Mouse (Mus musculus) kidney, adult 2 months (tissue): ENCODE measurements around the gene Zdhhc19. TPM values are rescaled to one million over a fixed set of nuclear protein-coding genes. Genes with fewer than 3 reads are reported as not detected.

Source experiments
- DNase-seq: peaks from one replicate; pipeline ENCODE4 v3.0.0; 2021
- H3K27ac ChIP-seq: fragments of 200-500 bp; 2 replicates; pipeline ENCODE4 v1.5.1; 2012; ENCODE audit warnings: low read depth, low read length, control low read depth, inconsistent platforms; ENCODE audit not compliant: insufficient read depth
- H3K27me3 ChIP-seq: fragments of 200-500 bp; replicated peaks from 2 replicates; pipeline ENCODE4 v1.6.1; 2012; ENCODE audit warnings: mild to moderate bottlenecking, moderate library complexity, low read length, inconsistent platforms; ENCODE audit not compliant: control insufficient read depth, insufficient read depth
- H3K36me3 ChIP-seq: fragments of 200-500 bp; 2 replicates; pipeline ENCODE4 v1.6.1; 2012; ENCODE audit warnings: mild to moderate bottlenecking, moderate library complexity, low read length, inconsistent platforms; ENCODE audit not compliant: control insufficient read depth, insufficient read depth
- H3K4me1 ChIP-seq: fragments of 200-500 bp; 2 replicates; pipeline ENCODE4 v1.6.1; 2011; ENCODE audit warnings: low read length; ENCODE audit not compliant: control insufficient read depth, insufficient read depth
- H3K4me3 ChIP-seq: fragments of 200-500 bp; 2 replicates; pipeline ENCODE4 v1.5.1; 2011; ENCODE audit warnings: mild to moderate bottlenecking, low read depth, low read length, control low read depth; ENCODE audit not compliant: insufficient read depth
- CTCF ChIP-seq: fragments of 200-500 bp; conservative IDR thresholded peaks from 2 replicates; pipeline ENCODE4 v1.5.1; 2011; ENCODE audit warnings: low read depth, mild to moderate bottlenecking, control low read depth, low read length, moderate library complexity, mixed read lengths; ENCODE audit not compliant: insufficient read depth, insufficient read length
- POLR2A ChIP-seq: fragments of 200-500 bp; IDR thresholded peaks from one replicate; pipeline ENCODE4 v1.6.1; 2011; ENCODE audit warnings: low read depth, low read length, control low read depth
- WGBS: fragments of 180-500 bp; shearing (Covaris S2); methylation state at CpG from one replicate; pipeline ENCODE4 v1.1.7; 2018; 5-methylcytosine and 5-hydroxymethylcytosine counted together
- polyA plus RNA-seq: library from polyadenylated mRNA; depleted of rRNA; stranded (reverse); fragments of >200 nt; gene quantifications from 2 replicates; pipeline ENCODE4 v1.2.3, GENCODE M21; 2012

Zdhhc19 gene
- polyA plus RNA-seq, 1 experiment = 0.11 TPM

- WGBS = 90% methylated on average over 4 of the region's 4 CpGs
- TF ChIP-seq POLR2A (no peak), CTCF (no peak)
- H3K4me1 ChIP-seq = no peaks in the 10 kb centered on the region
- H3K36me3 ChIP-seq = no peaks in the 10 kb centered on the region
- H3K27me3 ChIP-seq = no peaks in the 10 kb centered on the region
- H3K4me3 ChIP-seq = no peak overlapping the region
- DNase-seq = no peak
- no peak overlapping the region for H3K27ac ChIP-seq
Measured at GRCm38 (mm10) chr16:32586482-32586881, 90.4 kb downstream of the Zdhhc19 start.

DNA sequence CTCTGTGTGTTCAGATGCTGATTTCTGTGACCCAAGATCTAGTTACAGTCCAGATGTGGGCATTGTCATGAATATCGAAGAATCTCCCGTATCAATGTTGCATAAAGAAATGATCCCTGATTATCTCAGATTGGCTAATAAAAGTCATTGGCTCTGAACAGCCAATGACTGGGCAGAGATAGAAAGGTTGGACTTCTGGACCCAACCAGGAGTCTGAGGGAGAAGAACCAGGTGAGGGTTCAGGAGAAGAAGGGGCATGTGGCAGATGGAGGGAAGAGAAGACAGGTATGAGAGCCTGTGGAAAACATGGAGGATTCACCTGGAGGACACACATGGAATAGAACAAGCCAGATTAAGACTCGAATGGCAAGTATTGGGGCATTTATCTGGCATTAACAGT is 92.5 kb downstream of the Zdhhc19 start:
- Histone ChIP-seq H3K4me3 (no peak overlapping the region), H3K36me3 (no peaks in the 10 kb centered on the region), H3K4me1 (no peaks in the 10 kb centered on the region), H3K27me3 (no peaks in the 10 kb centered on the region), H3K27ac (no peak overlapping the region)
- no peak for DNase-seq
- WGBS = 80% methylated on average over 3 of the region's 3 CpGs
- TF ChIP-seq CTCF = no peak
- TF ChIP-seq POLR2A = no peak

- no peak for DNase-seq
- 93% methylated on average over 8 of the region's 8 CpGs for whole genome bisulfite sequencing
Measured at GRCm38 (mm10) chr16:32591521-32591920, 95.5 kb downstream of the Zdhhc19 start.

DNA sequence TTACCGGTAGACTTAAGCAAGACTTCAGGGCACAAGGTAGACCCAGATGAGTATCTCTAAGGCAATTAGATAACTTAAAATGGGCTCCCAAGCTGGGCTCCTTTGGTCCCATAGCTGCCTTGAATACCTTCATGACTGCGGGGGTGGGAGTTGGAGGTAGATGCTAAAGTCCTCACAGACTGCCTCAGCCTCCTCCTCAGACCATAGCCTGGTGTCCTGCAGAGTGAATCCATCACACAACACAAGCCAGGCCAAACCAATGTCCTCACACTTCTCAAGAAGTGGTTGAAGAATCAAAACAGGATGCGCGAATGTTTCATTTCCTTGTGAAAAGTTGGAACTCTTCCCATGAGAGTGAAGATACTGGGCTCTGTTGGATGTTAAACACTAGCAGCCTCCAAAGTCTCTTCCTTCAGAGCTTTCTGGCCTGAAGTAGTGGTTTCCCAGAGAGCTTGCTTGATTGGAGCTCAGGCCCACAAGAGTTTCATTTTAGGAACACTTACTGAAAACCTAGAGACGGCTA is 97.3 kb downstream of the Zdhhc19 start:
- TF ChIP-seq CTCF (no peak), POLR2A (no peak)

More at GRCm38 (mm10) chr16:32591521-32591920, 95.5 kb downstream of the Zdhhc19 start:
- no peaks in the 10 kb centered on the region for H3K27me3 ChIP-seq
- no peak overlapping the region for H3K4me3 ChIP-seq
- no peak for TF ChIP-seq CTCF
- no peak for TF ChIP-seq POLR2A
- no peak overlapping the region for H3K27ac ChIP-seq
- no peaks in the 10 kb centered on the region for H3K4me1 ChIP-seq
- no peaks in the 10 kb centered on the region for H3K36me3 ChIP-seq

DNA sequence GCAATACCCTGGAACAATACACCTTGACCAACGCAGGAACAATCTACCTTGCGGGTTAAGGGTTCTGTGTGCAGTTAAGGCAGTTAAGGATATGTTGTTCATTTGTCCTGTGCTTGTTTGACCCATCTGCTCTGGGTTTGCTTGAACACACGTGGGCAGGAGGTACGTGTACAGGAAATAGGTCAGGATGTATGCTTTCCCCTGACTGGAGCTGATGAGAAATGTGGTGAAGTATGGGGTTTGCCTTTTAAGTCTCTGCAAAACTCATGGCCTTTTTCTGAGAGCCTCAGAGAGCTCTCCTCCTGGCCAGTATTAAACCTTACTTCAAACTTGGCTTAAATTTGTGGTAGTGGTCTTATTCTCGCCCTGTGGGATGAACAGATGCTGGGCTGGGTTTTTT is 97.9 kb downstream of the Zdhhc19 start:
- WGBS = 77% methylated on average over 5 of the region's 5 CpGs
- peaks cover 5% of the 10 kb centered on the region; the same call in 1 of the 2 replicates for H3K4me1 ChIP-seq
- H3K4me3 ChIP-seq = no peak overlapping the region
- DNase-seq = no peak
- no peaks in the 10 kb centered on the region for H3K36me3 ChIP-seq
- H3K27me3 ChIP-seq = no peaks in the 10 kb centered on the region
- no peak overlapping the region for H3K27ac ChIP-seq
- TF ChIP-seq CTCF (no peak), POLR2A (no peak)

More for the DNA sequence above, 97.3 kb downstream of the Zdhhc19 start:
- Histone ChIP-seq H3K27me3 (no peaks in the 10 kb centered on the region), H3K4me1 (peaks cover 5% of the 10 kb centered on the region; the same call in 1 of the 2 replicates), H3K4me3 (no peak overlapping the region), H3K27ac (no peak overlapping the region), H3K36me3 (no peaks in the 10 kb centered on the region)
- 83% methylated on average over 5 of the region's 5 CpGs for WGBS
- no peak for DNase-seq

- Histone ChIP-seq H3K27me3 (no peaks in the 10 kb centered on the region), H3K27ac (no peak overlapping the region), H3K36me3 (no peaks in the 10 kb centered on the region), H3K4me1 (peaks cover 5% of the 10 kb centered on the region; the same call in 1 of the 2 replicates), H3K4me3 (no peak overlapping the region)
- TF ChIP-seq CTCF (no peak), POLR2A (no peak)
- DNase-seq = no peak
- 65% methylated on average over 5 of the region's 5 CpGs for WGBS
Measured at GRCm38 (mm10) chr16:32594701-32595100, 98.6 kb downstream of the Zdhhc19 start.

- WGBS = 86% methylated on average over 10 of the region's 10 CpGs
- no peak overlapping the region for H3K27ac ChIP-seq
- DNase-seq = no peak
- no peak overlapping the region for H3K4me3 ChIP-seq
- H3K27me3 ChIP-seq = no peaks in the 10 kb centered on the region
- H3K4me1 ChIP-seq = peaks cover 5% of the 10 kb centered on the region; the same call in 1 of the 2 replicates
- H3K36me3 ChIP-seq = no peaks in the 10 kb centered on the region
- no peak for TF ChIP-seq POLR2A
- TF ChIP-seq CTCF = no peak
Measured at GRCm38 (mm10) chr16:32595142-32595855, 99.2 kb downstream of the Zdhhc19 start.
